9 mouse cellular contexts compared by ENCODE assay signal in genomic region chr2:119019131-119019530, GRCm38 (mm10). TPM values are rescaled to one million over a fixed set of nuclear protein-coding genes. Genes with fewer than 3 reads are reported as not detected.
DNase-seq lines count a peak whose midpoint lies in the region; ATAC-seq and TF ChIP-seq lines count a peak whose summit lies in the region.
"Had no signal": no experiment of that assay in that cellular context is flagged by ENCODE, and none has a peak within 500 bp of the region (broad histone marks: within the 10 kb centered on the region; RNA-seq: fewer than 3 reads in every experiment).

No protein-coding gene starts in this region.

- peaks cover 12% of the 10 kb centered on the region for H3K4me1 ChIP-seq in embryonic facial prominence, embryonic 10.5 days
- H3K4me1 ChIP-seq in hindbrain, embryonic 13.5 days (replicated peaks) = peaks cover 11% of the 10 kb centered on the region
- H3K4me1 ChIP-seq in neural tube, embryonic 11.5 days (ENCODE audit: control insufficient read depth, insufficient read depth, low read length) = peaks cover 6% of the 10 kb centered on the region

- no peak for DNase-seq in left cerebral cortex, adult 2 months (ENCODE audit: extremely low spot score in 1 of 2, low spot score in 2 of 2)
- no peak for DNase-seq in left cerebral cortex, postnatal 25 days (ENCODE audit: low spot score in 2 of 2)
- DNase-seq in embryonic facial prominence, embryonic 10.5 days (ENCODE audit: low spot score) = peak; percentile 27
- peak; percentile 40 for DNase-seq in neural tube, embryonic 11.5 days (ENCODE audit: low spot score)
- no peak for DNase-seq in adrenal gland, postnatal 4 days (ENCODE audit: low spot score in 2 of 2)
- DNase-seq in right cerebral cortex, postnatal 14 days = no peak
- DNase-seq in left cerebral cortex, adult 9 months (ENCODE audit: low spot score in 2 of 2) = no peak

- no peak overlapping the region for H3K27ac ChIP-seq in left cerebral cortex, adult 2 months
- H3K27ac ChIP-seq in embryonic facial prominence, embryonic 10.5 days (replicated peaks) = peak overlapping the region; percentile 51
- H3K27ac ChIP-seq in hindbrain, embryonic 13.5 days = peak overlapping the region; percentile 77
- peak overlapping the region; percentile 50; the same call in 1 of the 2 replicates for H3K27ac ChIP-seq in neural tube, embryonic 11.5 days (ENCODE audit: low read depth, low read length)
- H3K27ac ChIP-seq: macrophage had no signal

- TF ChIP-seq CTCF in left cerebral cortex, adult 2 months (IDR thresholded peaks at IDR 0.05) = peak; percentile 23

- peak; percentile 87 for ATAC-seq in hindbrain, embryonic 13.5 days (ENCODE audit: low FRiP score)
- peak; percentile 48; the same call in 1 of the 2 replicates for ATAC-seq in neural tube, embryonic 11.5 days (ENCODE audit: insufficient read depth, low FRiP score, low TSS enrichment)

- H3K36me3 ChIP-seq in embryonic facial prominence, embryonic 10.5 days (replicated peaks) = peaks cover 60% of the 10 kb centered on the region
- H3K36me3 ChIP-seq in hindbrain, embryonic 13.5 days = peaks cover 53% of the 10 kb centered on the region
- peaks cover 6% of the 10 kb centered on the region for H3K36me3 ChIP-seq in neural tube, embryonic 11.5 days (ENCODE audit: control insufficient read depth, insufficient read depth, low read length)

- intact Hi-C loops in left cerebral cortex, adult 2 months (cut with DNase I) = no loop called here
- intact Hi-C loops in left cerebral cortex, postnatal 25 days (cut with DNase I) = no loop called here

- no peak overlapping the region for H3K4me3 ChIP-seq in left cerebral cortex, adult 2 months
- peak overlapping the region; percentile 32; the same call in 1 of the 2 replicates for H3K4me3 ChIP-seq in embryonic facial prominence, embryonic 10.5 days
- H3K4me3 ChIP-seq in hindbrain, embryonic 13.5 days = no peak overlapping the region
- no peak overlapping the region for H3K4me3 ChIP-seq in neural tube, embryonic 11.5 days (ENCODE audit: low read depth, low read length)

- no peaks in the 10 kb centered on the region for H3K27me3 ChIP-seq in embryonic facial prominence, embryonic 10.5 days (replicated peaks; ENCODE audit: low read depth, poor library complexity, severe bottlenecking)
- H3K27me3 ChIP-seq in hindbrain, embryonic 13.5 days = no peaks in the 10 kb centered on the region
- H3K27me3 ChIP-seq in neural tube, embryonic 11.5 days (ENCODE audit: control insufficient read depth, insufficient read depth, low read length) = no peaks in the 10 kb centered on the region

- peak overlapping the region; percentile 38 for H3K4me2 ChIP-seq in hindbrain, embryonic 13.5 days
- H3K4me2 ChIP-seq in neural tube, embryonic 11.5 days (ENCODE audit: low read depth) = peak overlapping the region; percentile 30

- peak overlapping the region; percentile 55; the same call in 1 of the 2 replicates for H3K9ac ChIP-seq in hindbrain, embryonic 13.5 days
- H3K9ac ChIP-seq in neural tube, embryonic 11.5 days (ENCODE audit: low read length) = 0 out of 2 replicates have a peak overlapping the region, but pooled peaks have one; percentile 32

- 12% methylated on average over 5 of the region's 5 CpGs for WGBS in embryonic facial prominence, embryonic 10.5 days
- WGBS in hindbrain, embryonic 13.5 days = 8% methylated on average over 5 of the region's 5 CpGs
- 4% methylated on average over 5 of the region's 5 CpGs for WGBS in neural tube, embryonic 11.5 days

- 0 out of 2 replicates have a peak, but pooled peaks cover 2% of the 10 kb centered on the region for H3K9me3 ChIP-seq in embryonic facial prominence, embryonic 10.5 days
- no peaks in the 10 kb centered on the region for H3K9me3 ChIP-seq in hindbrain, embryonic 13.5 days
- H3K9me3 ChIP-seq in neural tube, embryonic 11.5 days (ENCODE audit: control insufficient read depth, low read length) = no peaks in the 10 kb centered on the region

RNA-seq across cellular contexts. Expression of gene Ccdc32, which starts 10.1 kb away (rescaled TPM):
- total RNA-seq in left cerebral cortex, adult 2 months (2021) = 10 to 100 TPM; 46.1 to 49.7 TPM
- 10 to 100 TPM; 50.5 to 51.0 TPM for total RNA-seq in left cerebral cortex, postnatal 25 days (2021)
- 19.9 and 20.5 TPM in 2 replicates for polyA plus RNA-seq in embryonic facial prominence, embryonic 10.5 days (2016; fragmentation: Nextera tagmentation; extraction: Ambion mirVana)
- 34.2 and 36.0 TPM in 2 replicates for polyA plus RNA-seq in hindbrain, embryonic 13.5 days (2015; fragmentation: Nextera tagmentation; extraction: Ambion mirVana)
- polyA plus RNA-seq in neural tube, embryonic 11.5 days (2014; fragmentation: Nextera tagmentation; extraction: Ambion mirVana) = 22.2 and 27.7 TPM in 2 replicates
- total RNA-seq in adrenal gland, postnatal 4 days (2021) = 10 to 100 TPM; 20.0 to 20.2 TPM

RNA-seq across cellular contexts. Expression of gene Rpusd2, which starts 15.5 kb away (rescaled TPM):
- total RNA-seq in left cerebral cortex, adult 2 months (2021) = 1 to 10 TPM; 7.7 to 7.8 TPM
- 1 to 10 TPM; 7.6 to 7.7 TPM for total RNA-seq in left cerebral cortex, postnatal 25 days (2021)
- 7.3 and 8.0 TPM in 2 replicates for polyA plus RNA-seq in embryonic facial prominence, embryonic 10.5 days (2016; fragmentation: Nextera tagmentation; extraction: Ambion mirVana)
- 4.4 and 4.7 TPM in 2 replicates for polyA plus RNA-seq in hindbrain, embryonic 13.5 days (2015; fragmentation: Nextera tagmentation; extraction: Ambion mirVana)
- polyA plus RNA-seq in neural tube, embryonic 11.5 days (2014; fragmentation: Nextera tagmentation; extraction: Ambion mirVana) = 5.7 and 7.0 TPM in 2 replicates
- 1 to 10 TPM; 8.6 to 8.7 TPM for total RNA-seq in adrenal gland, postnatal 4 days (2021)

RNA-seq across cellular contexts. Expression of gene Knl1, which starts 27.8 kb away (rescaled TPM):
- total RNA-seq in left cerebral cortex, adult 2 months (2021) = under 1 TPM; 0.07 to 0.19 TPM
- total RNA-seq in left cerebral cortex, postnatal 25 days (2021) = under 1 TPM; 0.23 to 0.43 TPM
- 54.0 and 58.3 TPM in 2 replicates for polyA plus RNA-seq in embryonic facial prominence, embryonic 10.5 days (2016; fragmentation: Nextera tagmentation; extraction: Ambion mirVana)
- polyA plus RNA-seq in hindbrain, embryonic 13.5 days (2015; fragmentation: Nextera tagmentation; extraction: Ambion mirVana) = 11.9 and 15.2 TPM in 2 replicates
- polyA plus RNA-seq in neural tube, embryonic 11.5 days (2014; fragmentation: Nextera tagmentation; extraction: Ambion mirVana) = 33.2 and 36.0 TPM in 2 replicates
- 10 to 100 TPM; 11.6 to 13.5 TPM for total RNA-seq in adrenal gland, postnatal 4 days (2021)

Comparison
In these comparisons a context has a peak if more than half of its experiments do, and no peak if none do; other contexts are left out.
1. DNase-seq: peak in embryonic facial prominence, embryonic 10.5 days (single experiment) and neural tube, embryonic 11.5 days (single experiment); none in left cerebral cortex, adult 2 months (0 of 2), left cerebral cortex, postnatal 25 days (0 of 2), adrenal gland, postnatal 4 days (0 of 2), right cerebral cortex, postnatal 14 days (single experiment) and left cerebral cortex, adult 9 months (0 of 2).
2. RNA of gene Knl1, which starts 27.8 kb away (total RNA-seq): 11.6 to 13.5 TPM in adrenal gland, postnatal 4 days; 0.23 to 0.43 TPM in left cerebral cortex, postnatal 25 days and 0.07 to 0.19 TPM in left cerebral cortex, adult 2 months; every median in the first group is over 4 times any median in the second.